Mouse (Mus musculus): ENCODE results near the gene Ptk6.

Gene Ptk6

DNA sequence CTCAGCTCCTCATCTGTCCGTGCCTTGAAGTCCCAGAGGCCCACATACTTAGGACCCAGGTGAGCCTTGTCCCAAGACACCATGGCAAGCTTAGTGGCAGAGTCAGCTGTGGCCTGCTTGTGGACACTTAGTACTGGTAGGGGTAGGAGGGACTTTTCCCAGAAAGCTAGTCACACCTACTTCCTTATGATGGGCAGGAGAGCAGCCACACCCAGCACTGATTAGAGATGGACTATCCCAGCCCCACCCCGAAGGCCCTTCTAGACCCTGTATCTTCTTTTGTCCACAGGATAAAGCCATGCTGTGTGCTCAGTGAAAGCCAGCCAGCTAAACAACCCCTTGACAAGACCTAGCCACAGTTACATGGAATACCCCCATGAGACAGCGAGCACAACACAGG, at the start of gene Ptk6:
Ptk6 (minus strand) TSS at position 368 of the 400 bp plus-strand sequence.
- in situ Hi-C loops (cut with MboI): no loop called here

DNA sequence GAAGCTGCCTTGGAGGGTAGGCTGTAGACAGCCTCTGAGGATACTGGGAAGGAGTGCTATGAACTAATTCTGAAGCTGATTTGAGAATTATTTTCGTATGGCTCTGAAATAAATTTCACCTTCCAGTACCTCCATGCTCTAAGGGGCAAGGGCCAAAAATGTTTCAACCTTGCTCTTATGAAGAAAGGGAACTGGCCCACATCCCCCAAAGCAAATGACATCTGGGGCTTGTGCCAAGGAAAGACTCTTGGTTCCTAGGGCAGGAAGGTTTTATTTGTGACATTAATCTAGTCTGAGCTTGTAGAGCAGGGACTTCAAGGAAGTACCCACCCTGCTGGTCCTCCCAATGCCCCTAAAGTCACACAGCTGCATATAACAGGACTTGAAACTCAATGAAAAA, 49.3 kb upstream of the Ptk6 start:
- in situ Hi-C loops (cut with MboI): no loop called here

DNA sequence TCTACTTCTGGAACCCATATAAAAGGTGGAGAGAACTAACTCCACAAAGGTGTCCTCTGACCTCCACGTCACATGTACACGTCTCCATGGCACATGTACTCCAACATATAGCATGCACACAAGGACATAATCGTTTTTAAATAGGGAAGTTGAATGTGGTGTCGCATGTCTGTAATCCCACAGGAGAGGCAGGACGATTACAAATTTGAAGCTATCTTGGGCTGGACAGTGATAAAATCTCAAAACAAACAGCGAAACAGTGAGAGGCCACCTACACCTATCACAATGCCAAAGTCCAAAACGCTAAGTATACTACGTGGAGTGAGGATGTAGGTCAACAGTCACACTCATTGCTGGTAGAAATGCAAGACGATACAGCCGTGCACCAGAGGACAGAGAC, 46.6 kb upstream of the Ptk6 start:
- in situ Hi-C loops (cut with MboI): no loop called here

DNA sequence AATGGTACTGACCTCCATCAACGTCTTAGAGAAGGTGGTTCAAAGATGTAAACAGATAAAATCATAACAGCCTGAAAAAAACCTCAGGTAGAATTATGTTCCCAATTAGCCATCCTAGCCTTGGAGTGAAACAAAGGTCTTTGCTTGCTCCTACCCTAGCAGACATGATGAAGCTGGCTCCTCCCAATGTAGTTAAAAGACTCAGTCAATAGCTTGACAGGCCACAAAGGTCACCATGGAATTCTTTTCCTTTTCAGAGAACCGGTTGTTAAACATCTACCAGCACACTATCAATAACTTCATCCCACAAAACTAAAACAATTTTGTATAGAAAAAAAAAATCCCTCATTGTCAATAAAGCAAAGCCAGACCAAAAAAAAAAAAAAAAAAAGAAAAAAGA, 42.4 kb upstream of the Ptk6 start:
- in situ Hi-C loops (cut with MboI): no loop called here

DNA sequence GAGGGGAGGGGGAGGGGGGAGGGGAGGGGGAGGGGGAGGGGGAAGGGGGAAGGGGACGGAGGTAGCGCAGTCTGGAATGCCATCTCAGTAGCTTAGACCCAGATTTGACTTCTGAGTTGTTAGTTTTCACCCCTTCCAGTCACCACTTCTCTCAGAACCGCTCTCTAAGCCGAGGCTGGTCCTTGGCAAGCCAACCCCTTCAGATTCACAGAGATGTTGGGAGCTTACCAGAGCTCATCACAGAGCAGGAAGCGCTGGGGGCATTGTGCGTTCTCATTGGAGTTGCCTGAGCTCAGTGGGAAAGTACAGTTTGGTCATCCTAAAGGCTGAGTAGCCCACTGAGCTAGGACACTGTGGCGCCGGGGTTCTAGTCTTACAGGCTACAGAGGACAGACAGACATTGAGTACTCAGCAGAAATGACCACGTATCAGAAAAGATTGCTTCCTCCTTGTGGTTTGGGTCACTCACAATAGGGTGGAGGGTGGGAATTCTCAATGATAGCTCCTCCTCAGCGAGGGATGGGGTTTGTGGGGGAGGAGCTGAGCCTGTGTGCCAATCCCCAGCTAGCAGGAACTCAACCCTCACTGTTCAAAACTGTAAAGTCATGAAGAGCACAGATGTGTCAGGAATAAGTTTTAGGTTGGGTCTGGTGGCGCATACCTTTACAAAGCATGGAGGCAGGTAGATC, 41.3 kb upstream of the Ptk6 start:
- in situ Hi-C loops (cut with MboI): no loop called here

DNA sequence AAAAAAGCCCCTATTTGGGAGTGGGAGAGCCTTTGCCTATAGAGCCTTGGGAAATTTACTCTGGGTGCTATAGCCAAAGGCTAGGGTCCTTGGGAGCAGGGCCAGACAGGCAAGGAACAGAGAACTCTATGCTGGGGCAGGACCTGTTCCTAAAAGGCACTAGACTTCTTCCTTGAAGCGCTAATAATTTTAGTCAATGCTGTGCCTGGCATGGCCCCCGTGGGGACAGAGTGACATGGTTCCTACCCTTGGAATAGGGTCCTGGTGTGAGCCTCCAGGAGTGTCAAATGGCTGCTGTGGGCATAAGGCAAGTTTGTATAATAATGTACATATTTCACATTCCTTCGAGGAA, 39.7 kb upstream of the Ptk6 start:
- in situ Hi-C loops (cut with MboI): no loop called here

DNA sequence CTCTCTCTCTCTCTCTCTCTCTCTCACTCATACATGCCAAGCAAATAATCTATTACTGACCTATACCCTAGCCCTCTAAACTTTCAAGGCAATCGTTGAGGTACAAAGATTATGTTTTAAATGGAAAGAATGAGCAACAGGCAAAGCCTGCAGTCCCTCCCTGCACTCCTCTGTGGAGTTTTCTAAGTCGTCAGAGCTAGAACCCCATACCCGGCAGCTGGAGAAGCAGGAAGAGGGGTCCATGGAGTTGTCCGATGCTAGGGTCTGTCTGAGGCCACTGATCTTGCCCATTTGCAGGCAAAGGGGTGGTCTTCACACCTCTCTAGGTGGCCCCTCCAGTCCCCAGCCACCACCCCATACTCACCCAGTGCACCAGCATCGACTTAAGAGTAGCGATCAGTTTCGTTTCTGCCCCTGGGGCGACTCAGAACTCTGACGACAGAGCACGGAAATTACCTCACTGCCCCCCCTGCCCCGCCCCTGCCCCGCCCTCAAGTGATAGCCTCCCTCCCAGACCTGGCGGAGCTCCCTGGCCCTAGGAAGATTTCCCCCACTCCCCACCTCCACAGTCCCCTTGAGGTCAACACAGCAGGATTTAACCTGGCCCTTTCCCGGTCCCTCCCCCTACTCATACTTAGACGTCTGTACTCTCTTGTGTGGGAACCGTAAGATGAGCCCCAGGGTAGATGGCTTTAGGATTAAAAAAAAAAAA, 39.2 kb upstream of the Ptk6 start, which contains the start of gene Helz2:
Helz2 (minus strand) TSS at position 426 of the 712 bp plus-strand sequence.
- in situ Hi-C loops (cut with MboI): no loop called here

DNA sequence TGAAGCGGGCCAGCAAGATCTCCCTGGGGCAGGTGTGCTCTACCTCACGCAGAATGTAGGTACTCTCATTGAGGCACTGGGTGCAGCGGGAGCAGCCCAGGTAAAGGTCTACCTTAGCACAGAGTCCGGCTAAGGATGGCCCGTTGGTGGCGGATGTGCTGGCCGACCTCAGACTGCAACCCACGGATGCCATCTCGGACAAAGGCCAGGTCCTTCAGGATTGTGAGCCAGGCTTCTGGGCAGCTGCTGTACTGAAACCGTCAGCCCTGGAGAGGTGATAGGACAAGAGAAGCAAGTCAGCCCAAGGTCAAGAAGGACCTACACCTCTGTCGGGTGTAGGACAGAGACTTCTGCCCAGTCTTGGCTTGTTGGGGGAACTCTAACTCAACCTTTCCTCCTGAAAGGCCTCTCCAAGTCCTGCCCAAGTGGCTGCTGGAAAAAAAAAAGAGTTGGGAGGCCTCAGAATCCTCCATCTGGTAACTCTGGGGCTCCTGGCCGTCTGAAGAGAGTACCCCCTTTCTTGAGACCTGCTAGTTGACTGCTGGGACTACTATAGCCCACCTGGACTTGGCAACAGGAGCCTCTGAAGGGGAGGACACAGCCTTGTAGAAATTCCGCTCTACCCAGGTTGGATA, 38.3 kb upstream of the Ptk6 start:
- in situ Hi-C loops (cut with MboI): no loop called here

DNA sequence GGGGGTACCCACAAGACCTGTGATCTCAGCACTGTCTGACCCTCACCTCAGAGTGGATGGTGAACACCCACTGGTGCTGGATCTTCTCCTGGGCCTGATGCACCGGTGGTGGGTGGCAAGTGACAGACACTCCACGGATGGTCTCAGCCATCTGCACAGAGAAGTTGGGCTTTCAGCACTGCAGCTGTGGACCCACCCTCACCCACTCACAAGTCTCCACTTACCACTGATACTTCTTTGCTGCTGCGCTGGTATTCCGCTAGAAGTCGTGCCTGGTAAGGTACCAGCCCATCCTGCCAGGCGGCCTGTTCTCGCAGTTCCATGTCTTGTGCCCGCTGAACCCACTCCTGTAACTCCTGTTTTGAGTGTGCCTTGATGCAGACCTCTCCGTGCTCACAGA, 36.7 kb upstream of the Ptk6 start:
- in situ Hi-C loops (cut with MboI): no loop called here

DNA sequence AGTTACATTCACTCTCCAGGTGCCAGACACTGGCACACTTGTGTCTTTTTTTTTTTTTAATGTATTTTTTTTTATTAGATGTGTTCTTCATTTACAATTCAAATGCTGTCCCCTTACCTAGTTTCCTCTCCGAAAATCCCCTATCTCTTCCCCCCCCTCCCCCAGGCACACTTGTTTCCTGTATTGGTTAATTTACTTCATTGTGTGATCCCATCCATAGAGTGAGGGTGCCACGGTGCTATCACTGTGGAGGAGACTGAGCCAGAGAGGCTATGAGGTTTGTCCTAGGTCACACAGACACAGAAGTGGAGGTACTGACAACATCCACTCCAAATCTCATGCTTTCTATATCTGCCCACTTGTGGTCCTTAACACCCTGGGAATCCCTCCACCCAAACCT, 36.3 kb upstream of the Ptk6 start:
- in situ Hi-C loops (cut with MboI): no loop called here

DNA sequence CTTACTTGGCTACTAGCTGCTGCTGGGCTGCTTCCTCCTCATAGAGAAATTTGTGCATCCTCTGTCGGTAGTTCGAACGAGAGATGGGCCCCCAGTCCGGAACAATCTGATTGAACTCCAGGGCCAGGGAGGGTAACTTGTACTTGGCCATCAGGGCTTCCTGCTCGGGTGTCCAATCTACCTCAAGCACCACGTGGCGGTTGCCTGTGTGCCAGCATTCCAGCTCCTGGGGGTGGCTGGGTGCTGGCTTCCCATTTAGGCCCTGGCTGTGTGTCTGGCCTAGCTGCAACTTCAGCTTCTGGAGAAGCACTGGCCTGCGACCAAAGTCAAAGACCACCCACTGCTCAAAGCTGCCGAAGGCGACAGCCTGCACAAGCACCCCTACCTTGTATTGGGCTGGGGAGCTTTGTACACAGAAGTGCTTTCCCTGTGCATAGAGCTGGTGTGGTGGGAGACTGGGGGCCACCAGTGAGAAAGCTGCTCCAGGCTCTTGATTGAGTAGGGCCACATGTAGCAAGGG, 35.6 kb upstream of the Ptk6 start:
- in situ Hi-C loops (cut with MboI): no loop called here

DNA sequence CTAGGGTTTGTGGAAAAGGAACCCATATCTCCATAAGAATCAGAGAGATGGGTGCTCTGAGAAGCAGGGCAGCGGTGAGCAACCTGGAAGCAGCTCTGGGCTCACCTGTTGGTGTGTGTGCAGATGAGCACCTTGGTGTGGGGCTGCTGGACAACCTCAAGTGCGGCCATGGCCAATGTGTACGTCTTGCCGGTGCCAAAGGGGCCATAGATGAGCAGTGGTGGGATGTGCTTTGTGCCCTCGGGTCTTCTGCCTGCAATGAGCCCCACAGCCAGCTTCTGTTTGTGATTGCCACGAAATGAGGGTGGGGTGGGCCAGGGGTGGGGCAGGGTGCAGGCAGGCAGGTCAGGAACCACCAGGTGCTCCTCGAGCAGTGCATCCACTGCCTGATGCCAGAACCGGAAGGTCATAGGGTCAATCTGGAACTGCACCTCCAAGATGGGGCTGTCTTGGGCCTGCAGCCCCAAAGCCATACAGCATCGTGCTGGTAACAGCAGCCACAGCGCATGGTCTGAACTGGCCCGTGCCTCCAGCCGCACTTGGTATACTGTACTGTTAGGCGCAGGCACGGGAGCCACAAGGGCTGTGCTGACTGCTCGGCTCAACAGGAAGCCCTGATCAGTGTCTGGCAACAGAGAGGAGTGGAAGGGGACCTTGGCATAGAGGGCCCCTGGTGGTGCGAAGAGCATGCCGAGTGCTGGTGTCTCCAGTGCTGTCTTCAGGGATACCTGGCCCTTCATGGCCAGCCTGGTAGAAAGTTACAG, 34.8 kb upstream of the Ptk6 start:
- in situ Hi-C loops (cut with MboI): no loop called here

DNA sequence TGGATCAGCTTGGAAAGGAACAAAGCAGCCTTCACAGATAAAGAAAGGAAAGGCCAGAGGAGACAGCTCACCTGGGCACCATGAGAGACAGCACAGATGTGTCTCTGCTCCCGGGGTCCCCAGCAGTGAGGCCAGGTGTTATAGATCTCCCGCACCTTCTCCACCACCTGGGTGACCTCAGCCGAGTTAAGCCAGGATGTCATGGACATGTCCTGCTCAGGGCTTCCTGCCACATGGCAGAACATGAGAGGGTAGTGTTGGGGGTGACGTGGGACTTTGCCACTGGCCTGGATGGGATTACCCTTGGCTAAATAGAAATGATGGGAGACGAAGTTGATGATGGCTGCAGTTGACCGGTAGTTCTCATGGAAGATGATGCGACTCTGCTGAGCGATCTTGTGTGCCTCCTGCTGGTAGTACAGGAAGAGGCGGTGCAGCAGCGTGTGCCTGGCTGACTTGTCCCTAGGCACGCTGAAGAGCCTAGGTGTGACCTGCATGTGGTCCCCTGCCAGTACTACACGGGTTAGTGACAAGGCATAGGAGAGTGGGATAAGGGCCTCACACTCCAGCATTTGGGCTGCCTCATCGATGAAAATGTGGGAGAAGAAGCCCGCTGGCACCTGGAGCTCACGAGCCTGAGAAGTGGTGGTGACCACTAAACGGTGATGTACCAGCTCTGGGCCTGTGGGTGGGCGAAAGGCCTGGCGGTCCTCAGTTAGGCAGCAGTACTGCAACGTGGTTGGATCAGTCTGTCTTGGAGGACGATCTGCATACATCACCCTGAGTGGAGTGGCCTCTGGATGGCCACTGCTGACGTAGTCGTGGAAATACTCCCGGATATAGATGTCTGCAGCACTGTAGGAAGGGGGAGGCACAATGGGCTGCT, 33.3 kb upstream of the Ptk6 start:
- in situ Hi-C loops (cut with MboI): no loop called here

DNA sequence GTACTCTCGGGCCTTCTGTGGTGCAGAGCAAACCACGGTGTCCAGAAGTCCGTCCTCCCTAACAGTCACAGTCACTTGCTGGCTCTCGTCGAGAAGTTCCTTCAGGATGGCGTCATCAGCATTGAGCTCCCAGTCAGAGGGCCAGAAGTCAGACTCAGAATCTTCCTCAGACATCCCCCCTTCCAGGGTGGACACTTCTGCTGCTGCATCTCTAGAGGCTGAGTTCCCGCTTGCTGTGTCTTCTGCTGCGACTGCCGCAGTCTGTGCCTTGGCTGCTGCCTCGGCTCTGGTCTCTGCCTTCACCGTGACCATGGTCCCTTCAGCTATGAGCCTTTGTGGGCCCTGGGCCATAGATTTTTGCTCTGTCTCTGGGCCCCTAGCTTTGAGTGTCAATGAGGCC, 32.1 kb upstream of the Ptk6 start:
- in situ Hi-C loops (cut with MboI): no loop called here

DNA sequence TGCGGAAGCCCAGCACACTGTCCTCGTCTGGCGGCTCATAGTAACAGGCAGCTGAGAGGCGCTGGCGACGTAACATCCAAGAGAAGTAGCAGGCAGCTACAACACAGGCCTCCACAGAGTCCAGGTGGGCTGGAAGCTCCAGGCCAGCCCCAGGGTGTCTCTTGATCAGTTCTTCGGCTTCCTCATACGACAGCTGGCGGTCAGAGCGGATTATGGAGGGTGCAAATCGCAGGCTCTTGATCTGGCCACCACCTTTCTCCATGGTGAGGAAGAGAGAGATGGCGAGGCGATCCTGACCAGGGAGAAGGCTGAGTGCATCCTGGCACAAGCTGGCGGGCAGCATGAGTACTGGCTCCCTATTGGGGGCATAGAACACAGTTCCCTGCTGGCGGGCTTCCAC, 30.9 kb upstream of the Ptk6 start:
- in situ Hi-C loops (cut with MboI): no loop called here

DNA sequence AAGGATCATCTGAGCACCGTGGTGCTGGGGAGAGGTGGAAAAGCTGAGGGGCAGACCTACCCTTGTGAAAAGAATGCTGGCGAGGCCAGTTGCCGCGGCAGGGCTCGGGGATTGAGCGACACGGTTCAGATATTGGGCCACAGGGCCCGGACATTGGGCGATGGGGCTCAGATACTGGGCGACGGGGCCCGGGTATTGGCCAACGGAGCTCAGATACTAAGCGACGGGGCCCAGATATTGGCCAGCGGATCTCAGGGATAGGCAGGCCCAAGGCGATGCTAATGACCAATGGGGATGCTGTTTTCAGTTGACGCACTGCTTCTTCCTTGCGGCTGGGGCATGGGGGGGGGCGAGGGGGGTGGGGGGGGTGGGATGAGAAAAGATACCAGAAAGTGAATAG, 28.6 kb upstream of the Ptk6 start:
- in situ Hi-C loops (cut with MboI): no loop called here

DNA sequence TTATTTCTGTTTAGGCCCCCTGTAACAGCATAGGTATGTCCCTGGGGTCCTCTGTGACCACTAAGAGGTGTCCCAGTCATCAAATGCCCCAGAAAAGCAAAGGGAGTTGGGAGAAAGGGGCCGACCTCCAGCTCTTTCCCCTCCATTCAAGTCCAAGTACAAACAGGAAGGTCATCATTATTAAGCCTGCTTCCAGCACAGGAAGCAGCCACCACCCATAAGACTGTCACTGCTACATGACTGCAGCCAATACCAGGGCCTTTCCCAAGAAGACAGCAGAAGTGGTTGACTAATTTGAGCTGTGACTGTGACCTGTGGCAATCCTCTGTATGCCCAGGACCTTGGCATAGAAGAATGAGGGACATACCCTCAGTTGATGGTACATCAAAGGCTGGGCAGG, 25.7 kb upstream of the Ptk6 start:
- in situ Hi-C loops (cut with MboI): no loop called here

DNA sequence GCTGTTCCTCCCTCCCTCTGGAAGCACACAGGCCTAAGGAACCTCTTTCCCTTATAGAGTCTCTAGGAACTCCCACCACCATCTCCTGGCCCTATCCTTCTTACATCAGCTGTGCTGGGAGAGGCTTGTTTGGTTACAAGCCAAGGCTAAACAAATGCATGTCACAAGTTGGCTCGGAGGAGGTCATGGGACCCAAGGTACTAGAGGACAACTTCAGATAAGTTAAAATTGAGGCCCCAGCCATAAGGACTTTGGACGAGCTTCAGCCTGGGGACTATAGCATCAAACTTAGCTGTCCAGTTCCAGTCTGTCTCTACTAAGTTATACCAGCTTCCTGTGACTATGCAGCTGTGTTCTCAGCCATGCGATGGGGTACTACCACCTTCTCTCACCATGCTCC, 24.5 kb upstream of the Ptk6 start:
- in situ Hi-C loops (cut with MboI): no loop called here

DNA sequence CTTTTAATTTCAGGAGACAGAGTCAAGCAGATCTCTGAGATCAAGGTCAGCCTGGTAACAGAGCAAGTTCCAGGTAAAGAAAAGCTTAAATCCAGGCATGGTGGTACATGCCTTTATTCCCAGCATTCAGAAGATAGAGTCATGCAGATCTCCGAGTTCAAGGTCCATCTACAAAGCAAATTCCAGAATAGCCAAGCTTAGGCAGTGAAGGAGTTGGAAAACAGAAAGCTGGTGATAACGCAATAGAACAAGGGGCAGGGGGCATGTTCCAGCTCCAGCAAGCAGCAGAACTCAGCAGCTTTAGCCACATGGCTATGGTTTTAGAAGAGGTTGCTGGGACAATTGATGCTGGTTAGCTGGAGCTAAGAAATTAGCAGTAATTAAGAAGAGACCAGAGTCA, 22.4 kb upstream of the Ptk6 start:
- in situ Hi-C loops (cut with MboI): no loop called here

DNA sequence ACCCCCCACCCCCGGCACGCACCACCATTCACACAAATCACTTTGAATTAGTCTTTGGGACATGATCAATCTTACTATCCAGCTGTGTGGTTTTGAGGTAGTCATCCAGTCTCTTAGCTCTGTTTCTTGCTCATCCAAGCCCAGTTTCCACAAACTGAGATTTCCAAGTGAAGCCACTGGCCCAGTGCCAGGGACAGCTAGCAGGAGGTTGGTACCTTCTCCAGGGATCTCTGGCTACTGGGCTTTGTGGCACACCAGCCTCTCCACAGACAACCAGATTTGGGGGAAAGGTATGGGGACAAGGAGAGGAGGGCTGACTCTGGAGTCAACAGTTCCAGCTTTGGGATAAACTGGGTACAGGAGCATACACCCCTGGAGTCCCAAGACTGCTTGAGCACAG, 17.8 kb upstream of the Ptk6 start:
- in situ Hi-C loops (cut with MboI): no loop called here

DNA sequence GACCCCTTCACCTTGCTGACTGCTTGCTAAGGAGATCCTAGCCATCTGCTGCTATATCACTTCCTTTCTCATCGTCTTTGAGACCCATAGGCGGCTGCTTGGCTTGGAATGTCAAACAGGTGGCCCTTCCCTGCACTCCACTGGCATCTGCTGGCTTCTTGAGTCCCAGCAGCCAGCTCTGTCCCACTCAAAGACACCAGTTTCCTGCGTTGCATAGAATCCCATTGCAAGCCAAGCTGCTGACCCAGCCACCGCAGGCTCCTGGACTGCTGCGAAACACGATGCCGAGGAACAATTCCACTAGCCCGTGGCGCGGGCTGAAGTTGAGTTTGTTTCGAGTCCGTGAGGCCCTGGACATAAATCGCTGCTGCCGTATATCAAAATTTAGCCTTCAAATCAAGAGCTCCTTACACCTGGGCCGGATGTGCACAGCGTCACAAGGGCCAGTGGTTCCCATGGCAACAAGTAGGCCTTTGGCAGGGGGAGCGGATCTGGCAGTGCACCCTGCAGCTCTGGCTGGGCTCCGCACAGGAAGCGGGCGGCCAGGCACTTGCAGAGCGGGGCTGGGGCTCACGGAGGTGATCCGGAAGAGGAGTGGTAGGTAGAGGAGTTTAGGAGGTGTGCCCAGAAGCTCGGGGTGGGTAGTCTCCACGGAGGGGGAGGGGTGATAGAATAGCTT, 17.1 kb upstream of the Ptk6 start, which contains the start of gene Fndc11:
Fndc11 (plus strand) TSS at position 476 of the 679 bp plus-strand sequence.
- in situ Hi-C loops (cut with MboI): no loop called here

Measured in mature B cell (primary cell).